Mouse (Mus musculus) heart, postnatal 25 days (tissue): ENCODE results near the gene Gm26992. TPM values are rescaled to one million over a fixed set of nuclear protein-coding genes. Genes with fewer than 3 reads are reported as not detected.
"Not testable (repeated sequence)": the region's sequence is repeated elsewhere in the genome, so short reads cannot be mapped to it uniquely, and the experiment has no call there.

ENCODE experiments used
- DNase-seq: peaks from one replicate; pipeline ENCODE4 v3.0.0; 2022; ENCODE audit warnings: low spot score
- intact Hi-C: fragments of 180-260 bp; cut with DNase I; formaldehyde crosslinking; loops from one replicate; pipeline ENCODE4 v1.15.1; 2025
- total RNA-seq, 2 experiments: library from RNA; stranded (reverse); gene quantifications; 2 replicates each; pipeline ENCODE4 v1.2.3; 2021

The Gm26992 gene
- not detected for total RNA-seq

DNA sequence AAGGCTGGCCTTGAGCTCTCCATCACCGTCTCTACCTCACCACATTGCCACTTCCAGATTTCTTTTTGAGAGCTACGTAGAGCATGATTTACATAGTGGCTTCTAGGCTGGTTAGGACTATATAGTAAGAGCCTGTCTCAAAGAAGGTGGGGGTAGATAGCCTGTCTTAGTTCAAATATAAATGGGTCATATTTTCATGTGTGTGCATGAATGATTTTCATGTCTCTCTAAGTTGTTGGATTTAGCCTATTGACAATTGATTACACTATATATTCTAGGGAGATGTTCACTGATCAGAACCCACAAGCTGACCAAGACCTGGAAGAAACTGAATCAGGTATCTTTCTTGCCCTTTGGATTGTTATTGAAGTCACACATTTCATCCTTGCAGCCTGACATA, at the start of gene Gm26992:
TSS of gene Gm26992 (plus strand) at position 301 of the 400 bp plus-strand sequence.
- intact Hi-C loops = no loop called here
- DNase-seq = no peak

DNA sequence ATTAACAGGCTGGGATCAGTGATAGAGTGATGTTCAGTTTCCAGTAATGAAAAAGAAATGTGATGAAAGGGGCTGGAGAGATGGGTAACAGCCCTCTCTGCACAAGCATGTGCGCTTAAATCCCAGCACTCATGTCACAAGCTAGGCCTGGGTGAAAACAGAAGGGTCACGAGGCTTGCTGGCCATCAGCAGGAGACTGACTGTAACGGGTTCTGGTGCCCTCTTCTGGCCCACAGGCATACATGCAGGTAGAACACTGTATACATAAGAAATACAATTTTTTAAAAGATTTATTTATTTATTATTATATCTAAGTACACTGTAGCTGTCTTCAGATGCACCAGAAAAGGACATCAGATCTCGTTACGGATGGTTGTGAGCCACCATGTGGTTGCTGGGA, 47.6 kb upstream of the Gm26992 start:
- no peak for DNase-seq
- intact Hi-C loops = no loop called here

DNA sequence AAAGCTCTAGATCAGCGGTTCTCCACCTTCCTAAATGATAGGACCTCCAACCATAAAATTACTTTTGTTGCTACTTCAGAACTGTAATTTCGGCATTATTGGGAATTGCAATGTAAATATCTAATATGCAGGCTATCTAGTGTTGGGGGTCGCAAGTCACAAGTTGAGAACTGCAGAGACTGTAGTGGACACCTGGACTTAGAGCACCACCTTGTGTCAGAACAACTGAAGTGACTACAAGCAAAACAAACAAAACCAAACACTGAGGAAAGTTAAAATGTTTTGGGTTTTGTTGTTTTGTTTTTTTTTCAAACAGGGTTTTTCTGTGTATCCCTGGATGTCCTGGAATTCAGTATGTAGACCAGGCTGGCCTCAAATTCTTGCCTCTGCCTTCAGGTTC, 37.3 kb upstream of the Gm26992 start:
- intact Hi-C loops = no loop called here
- DNase-seq = no peak

DNA sequence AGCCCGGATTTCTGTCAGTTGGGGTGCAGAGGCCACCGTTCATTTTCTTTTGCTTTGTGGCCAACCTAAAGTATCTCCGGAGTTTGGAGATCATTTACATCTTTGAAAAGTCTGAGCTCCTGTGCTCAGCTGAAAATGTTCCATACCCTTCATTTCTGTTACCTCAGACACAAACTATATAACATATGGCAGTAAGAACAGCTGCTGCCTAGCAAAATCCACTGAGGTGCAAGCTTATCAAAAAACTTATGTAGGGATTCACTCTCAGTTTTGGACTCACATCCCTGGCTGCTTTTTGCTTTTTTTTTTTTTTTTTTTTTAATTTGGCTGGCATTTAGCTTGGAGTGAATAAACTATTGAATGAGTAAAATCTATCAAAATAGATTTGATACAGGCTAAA, 33.7 kb upstream of the Gm26992 start:
- intact Hi-C loops = no loop called here
- DNase-seq = no peak

DNA sequence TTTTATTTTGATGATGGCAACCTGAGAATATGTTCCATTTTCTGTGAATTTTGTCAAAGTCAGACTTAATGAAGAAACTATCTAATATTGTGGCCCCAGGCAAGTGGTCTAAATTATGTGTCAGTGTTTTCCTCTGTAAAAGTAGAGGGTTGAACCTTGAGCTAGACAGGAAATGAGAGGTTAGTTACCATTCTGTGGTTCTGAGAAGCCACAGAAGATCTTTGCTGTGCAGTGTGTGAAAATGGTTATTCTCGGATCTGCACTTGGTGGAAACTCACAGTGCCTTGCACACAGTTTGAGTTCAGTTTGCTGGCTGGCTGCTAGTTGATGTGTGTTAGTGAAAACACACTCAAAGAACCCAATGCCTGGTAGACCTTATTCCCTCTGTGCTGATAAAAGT, 28.0 kb upstream of the Gm26992 start:
- intact Hi-C loops = no loop called here
- no peak for DNase-seq

DNA sequence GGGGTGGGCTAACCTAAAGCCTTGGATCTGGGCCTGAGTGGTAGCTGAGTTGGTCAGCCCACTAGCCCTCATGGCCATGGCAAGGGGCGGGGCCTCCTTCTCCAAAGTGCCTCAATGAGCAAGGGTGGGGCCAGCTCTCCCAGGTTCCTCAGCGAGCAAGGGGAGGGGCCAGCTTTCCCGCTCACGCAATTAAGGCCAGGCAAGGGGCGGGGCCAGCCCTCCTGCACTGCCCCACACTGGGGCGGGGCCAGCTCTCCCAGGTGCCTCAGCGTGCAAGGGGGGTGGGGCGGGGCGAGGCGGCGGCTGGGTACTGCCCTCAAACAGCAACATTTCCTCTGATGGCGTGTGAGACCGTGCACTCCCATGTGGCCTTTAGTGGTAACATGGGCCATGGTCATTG, 16.8 kb upstream of the Gm26992 start:
- no peak for DNase-seq
- intact Hi-C loops = no loop called here

DNA sequence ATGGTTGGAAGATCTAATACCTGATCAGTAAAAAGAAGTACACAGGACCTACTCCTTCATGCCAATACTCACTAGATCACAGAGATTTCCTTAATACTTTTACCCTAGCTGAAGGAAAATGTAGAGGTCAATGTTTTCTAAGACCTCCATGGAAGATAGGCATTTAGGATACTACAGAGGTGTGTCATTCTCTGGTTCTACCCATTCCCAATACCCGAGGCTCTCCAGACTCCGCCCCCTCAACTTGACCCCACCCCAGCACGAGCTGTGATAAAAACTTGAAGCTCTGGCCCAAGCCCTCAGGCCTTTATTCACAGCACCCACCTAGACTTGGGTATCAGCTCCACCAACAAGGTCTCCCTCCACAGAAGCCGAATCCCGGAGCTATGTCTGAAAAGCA, 7.6 kb upstream of the Gm26992 start, which contains the start of gene Tsx:
TSS of gene Tsx (plus strand) at position 301 of the 400 bp plus-strand sequence.
- intact Hi-C loops = no loop called here
- DNase-seq = no peak

DNA sequence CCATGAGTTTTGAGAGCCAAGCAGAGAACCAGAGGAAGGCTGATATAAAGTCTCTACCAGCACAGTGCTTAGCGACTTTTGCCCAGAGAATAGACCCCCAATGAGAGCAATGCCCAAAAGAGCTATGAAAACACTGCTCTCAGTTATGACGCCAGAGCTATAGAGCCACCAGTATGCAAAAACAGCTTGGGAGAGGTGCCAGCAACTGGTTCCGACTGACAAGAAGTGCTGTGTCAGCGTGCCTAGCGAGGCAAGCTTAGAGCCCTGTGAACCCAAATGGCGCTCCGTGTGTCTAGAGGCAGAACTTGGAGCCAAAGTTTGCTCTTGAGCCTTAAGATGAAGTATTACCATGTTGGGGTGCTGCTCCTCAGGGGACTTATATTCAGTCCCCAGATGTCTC, 5.9 kb downstream of the Gm26992 start:
- no peak for DNase-seq
- intact Hi-C loops = no loop called here

DNA sequence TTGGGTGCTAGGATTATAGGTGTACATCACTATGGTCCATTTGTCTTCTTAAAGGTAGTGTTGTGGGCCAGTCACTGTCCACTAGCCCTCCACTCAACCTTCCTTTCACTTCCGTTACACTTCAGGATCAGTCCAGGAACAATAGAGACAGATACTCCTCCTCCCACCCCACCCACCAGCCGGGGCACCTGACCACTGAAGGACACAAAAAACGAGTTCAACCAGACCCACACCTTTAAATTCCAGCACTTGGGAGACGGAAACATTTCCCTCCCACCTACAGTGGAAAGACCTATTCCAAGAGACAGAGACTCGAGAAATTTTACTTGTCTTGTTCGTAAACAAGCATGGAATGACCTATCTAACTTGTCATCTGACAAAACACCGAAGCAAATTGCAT, 10.5 kb downstream of the Gm26992 start:
- intact Hi-C loops = no loop called here

DNA sequence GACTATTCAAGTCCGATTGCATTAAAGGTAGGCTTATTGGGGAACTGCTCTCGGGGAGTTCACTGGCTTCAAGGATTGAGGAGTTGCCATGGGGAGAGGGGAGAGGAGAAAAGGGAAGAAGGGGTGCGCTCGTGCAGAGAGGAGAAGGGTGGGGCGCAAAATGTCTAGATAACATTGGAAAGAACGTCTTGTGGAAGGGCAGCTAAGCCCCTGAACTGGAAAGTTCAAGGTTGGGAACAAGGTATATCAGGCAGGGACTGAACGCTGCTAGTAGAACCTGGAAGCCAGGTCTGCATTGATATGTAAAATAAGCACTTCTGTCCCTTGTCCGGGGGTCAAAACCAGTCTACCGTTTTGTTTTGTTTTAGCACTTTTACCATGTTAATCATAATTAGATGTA, 16.2 kb downstream of the Gm26992 start:
- DNase-seq = no peak
- intact Hi-C loops = no loop called here

More for the DNA sequence above, 10.5 kb downstream of the Gm26992 start:
- DNase-seq = no peak

DNA sequence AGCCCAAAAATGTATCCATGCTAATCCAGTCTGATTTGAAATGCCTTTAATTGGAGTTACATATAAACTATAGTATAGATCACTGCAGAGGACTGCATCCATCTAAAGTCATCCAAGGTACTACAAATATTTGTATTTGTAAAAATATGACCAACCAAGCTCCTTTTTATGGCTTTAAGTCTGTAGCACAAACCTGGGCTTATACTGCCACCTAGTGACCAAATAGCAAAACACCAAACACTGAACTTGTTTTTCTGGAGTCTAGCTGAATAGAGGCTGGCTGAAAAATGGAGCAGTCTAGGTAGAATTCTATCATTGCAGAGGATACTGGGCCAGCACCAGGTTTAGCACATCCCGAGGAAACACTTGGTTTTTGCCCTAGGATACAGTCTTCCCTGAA, 19.0 kb downstream of the Gm26992 start:
- intact Hi-C loops = loop anchor here (1.0 to 10.0 kb wide), 2 partner anchors 181 to 946 kb away; no protein-coding TSS in a partner anchor
- DNase-seq = no peak

DNA sequence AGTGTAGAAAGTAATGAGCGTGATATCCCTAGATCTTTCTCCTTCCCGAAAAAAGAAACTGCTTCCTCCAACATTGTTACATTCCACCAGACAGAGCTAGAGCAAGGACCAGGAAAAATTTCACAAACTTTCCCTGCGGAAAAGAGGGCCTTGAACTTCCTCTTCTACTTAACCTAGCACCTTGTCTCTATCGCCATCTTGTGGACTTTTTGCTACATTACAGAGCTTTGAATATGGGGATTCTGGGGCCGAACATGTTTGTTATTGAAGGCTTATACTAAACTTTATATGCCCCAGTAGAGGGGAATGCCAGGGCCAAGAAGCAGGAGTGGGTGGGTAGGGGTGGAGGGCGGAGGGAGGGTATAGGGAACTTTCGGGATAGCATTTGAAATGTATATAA, 21.9 kb downstream of the Gm26992 start:
- no peak for DNase-seq
- intact Hi-C loops = loop anchor here (10.0 kb wide), 1 partner anchor 949 kb away; no protein-coding TSS in a partner anchor

DNA sequence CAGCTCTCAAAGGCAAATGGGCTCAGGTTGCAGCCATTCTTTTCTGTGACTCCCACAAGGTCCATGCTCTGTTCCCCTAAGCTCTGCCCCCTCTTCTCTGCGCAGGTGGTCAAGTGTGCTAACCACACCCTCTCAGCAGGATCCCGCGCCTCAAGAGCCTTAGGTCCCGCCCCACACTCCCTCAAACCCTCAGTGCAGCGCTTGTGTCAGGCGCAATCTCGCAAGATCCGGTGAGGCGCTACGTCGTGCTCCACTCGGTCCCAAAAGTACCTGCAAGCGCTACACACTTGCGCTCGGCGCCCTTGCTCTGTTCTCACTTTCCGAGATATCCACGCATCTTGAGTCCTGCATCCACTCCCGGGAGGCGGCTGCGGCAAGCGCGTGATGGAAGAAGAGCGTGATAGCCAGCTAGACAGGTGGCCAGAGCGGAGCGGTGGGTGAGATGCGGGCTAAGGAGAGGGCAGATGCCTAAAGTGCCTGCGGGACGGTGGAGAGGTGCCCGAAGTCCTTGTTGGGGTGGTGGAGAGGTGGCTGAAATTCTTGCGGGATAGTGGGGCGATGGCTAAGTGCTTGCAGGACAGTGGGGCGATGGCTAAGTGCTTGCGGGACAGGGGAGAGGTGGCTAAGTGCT, 25.8 kb downstream of the Gm26992 start:
- DNase-seq = no peak
- intact Hi-C loops = loop anchor here (10.0 kb wide), 1 partner anchor 953 kb away; no protein-coding TSS in a partner anchor

DNA sequence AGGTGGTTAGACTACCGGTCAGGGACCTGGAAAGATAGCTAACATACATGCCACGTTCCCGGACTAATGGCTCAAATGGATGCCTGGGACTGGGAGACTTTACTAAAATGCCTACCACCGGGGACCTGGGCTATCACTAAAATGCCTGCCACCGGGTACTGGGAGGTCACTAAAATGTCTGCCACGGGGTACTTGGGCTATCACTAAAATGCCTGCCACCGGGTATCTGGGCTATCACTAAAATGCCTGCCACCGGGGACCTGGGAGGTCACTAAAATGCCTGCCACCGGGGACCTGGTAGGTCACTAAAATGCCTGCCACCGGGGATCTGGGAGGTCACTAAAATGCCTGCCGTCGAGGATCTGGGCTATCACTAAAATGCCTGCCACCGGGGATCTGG, 26.6 kb downstream of the Gm26992 start:
- not testable (repeated sequence) for DNase-seq
- intact Hi-C loops = loop anchor here (10.0 kb wide), 1 partner anchor 954 kb away; no protein-coding TSS in a partner anchor

DNA sequence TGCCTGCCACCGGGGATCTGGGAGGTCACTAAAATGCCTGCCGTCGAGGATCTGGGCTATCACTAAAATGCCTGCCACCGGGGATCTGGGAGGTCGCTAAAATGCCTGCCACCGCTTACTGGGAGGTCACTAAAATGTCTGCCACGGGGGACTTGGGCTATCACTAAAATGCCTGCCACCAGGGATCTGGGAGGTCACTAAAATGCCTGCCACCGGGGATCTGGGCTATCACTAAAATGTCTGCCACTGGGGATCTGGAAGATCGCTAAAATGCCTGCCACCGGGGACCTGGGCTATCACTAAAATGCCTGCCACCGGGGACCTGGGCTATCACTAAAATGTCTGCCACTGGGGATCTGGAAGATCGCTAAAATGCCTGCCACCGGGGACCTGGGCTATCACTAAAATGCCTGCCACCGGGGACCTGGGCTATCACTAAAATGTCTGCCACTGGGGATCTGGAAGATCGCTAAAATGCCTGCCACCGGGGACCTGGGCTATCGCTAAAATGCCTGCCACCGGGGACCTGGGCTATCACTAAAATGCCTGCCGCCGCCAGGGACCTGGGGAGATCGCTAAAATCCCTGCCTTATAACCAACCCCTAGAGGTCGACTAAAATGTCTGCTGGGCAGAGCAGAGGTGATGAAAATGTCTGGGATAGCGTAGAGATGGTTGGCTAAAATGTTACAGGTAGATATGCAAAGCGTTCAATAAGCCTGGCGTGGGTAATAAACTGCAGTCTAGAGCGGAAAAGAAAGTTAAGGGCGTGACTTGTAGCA, 27.3 kb downstream of the Gm26992 start:
- intact Hi-C loops = loop anchor here (10.0 kb wide), 1 partner anchor 954 kb away; no protein-coding TSS in a partner anchor
- DNase-seq = not testable (repeated sequence)

DNA sequence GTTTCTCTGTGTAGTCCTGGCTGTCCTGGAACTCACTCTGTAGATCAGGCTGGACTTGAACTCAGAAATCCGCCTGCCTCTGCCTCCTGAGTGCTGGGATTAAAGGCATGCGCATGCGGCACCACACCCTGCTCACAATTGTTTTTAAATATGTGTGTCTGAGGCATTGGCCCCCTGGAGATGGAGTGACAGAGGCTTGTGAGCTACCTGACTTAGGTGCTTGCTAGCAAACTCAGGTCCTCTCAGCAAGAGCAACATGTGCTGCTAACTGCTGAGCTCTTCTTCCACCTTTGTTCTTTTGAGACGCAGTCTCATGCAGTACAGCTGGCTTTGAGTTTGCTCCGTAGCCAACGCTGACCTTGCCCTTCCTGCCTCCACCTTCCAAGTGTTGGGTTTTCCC, 31.0 kb downstream of the Gm26992 start:
- intact Hi-C loops = no loop called here
- DNase-seq = no peak

DNA sequence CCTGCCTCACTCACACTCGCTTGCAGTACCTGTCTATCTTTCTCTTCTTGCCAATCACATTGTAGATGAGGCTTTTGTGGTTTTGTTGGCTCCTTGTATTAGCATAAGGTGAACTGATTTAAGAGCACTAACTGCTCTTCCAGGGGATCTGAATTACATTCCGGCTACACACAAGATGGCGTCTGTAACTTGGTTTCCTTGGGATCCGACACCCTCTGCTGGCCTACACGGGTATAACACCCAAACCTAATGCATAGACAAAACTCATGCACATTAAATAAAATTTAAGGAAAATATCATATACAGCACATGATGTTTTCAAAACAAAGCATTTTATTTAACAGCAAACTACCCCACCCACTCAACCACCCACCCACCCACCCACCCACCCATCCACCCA, 38.2 kb downstream of the Gm26992 start:
- no peak for DNase-seq
- intact Hi-C loops = no loop called here

DNA sequence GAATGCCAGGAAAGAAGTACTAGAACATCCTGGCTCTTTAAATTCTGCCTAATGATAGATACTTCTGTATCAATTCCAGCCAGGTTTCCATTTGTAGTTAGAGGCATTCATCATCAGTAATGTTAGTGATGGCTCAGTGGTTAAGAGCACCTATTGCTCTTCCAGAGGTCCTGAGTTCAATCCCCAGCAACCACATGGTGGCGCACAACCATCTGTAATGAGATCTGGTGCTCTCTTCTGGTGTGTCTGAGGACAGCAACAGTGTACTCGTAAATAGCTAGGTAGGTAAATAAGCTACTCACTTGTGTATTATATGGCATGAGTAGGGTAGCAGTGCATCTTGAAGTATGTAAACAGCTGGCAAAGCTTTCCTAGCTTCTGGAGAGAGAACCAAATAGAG, 47.2 kb downstream of the Gm26992 start:
- no peak for DNase-seq
- intact Hi-C loops = no loop called here

DNA sequence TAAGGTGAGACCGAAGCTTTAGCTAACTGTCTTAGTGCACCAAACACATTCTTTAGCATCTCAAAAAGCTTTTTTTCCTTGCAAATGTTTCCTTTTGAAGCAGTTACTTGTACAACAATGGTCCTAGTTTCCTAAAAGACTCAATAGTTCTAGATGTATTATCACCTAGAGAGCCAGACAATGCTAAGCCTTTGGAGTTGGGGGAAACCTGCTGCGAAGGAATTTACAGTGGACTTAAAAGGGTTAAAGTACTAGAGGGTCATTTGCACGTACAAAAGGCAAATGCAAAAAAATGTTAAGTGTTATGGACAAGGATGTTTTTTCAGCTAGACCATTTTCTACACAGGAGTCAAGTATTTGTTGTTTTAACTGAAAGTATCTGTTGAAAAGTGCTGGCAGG, 50.5 kb downstream of the Gm26992 start:
- DNase-seq = no peak
- intact Hi-C loops = no loop called here

DNA sequence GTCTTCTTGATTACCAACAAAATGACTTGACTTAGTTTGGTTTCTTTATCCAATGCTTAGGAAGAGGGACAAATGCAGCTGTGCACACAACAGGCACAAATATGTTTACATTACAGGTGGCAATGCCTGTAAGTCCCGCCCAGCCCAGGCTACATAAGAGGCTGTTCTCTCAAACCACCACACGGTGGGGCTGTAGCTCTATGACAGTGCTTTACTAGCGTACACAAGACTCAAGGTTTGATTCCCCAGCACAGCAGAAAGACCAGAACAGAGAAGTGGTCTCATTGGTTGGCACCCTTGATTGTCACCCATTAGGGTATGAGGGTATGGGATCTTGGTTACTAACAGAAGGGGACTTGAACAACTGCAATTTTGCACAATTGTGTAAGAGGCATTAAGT, 55.7 kb downstream of the Gm26992 start:
- intact Hi-C loops = loop anchor here (5.0 kb wide), 1 partner anchor 515 kb away; no protein-coding TSS in a partner anchor
- no peak for DNase-seq
